Mouse (Mus musculus) cerebellum, postnatal 10 days (tissue): ENCODE measurements around the gene Hivep1.

ENCODE experiments used
- DNase-seq, 2 experiments: peaks; one replicate each; pipeline ENCODE4 v3.0.0; 2021; ENCODE audit warnings: mixed read lengths in 2 of 2

The Hivep1 gene

GRCm38 (mm10) chr13:42233741-42234419 lies 182.1 kb downstream of the Hivep1 start:
- DNase-seq = no peak

- no peak for DNase-seq
Measured at GRCm38 (mm10) chr13:42238520-42238919, 186.7 kb downstream of the Hivep1 start.

DNA sequence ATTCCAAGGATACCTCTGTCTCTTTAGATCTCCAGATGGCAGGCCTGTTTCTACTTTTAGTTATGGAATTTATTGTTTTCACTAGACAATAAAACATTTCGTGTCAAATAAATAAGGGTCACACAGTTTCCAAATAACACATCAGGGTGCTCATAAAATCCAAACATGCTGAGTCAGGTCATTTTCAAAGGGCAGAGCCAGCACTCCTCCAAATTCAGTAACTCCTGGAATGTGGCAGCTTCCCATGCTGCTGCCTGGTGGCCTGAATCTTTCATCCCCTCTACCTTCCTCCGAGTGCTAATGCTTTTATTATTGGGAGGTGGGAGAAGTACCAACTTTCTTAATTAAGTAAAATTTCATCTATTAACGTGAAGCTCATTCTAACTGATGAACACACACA lies 190.3 kb downstream of the Hivep1 start:
- DNase-seq = no peak
